Mouse (Mus musculus): Measurements from ENCODE around the gene Zfp157.
"Not testable (repeated sequence)": the region's sequence is repeated elsewhere in the genome, so short reads cannot be mapped to it uniquely, and the experiment has no call there.

Gene Zfp157

GRCm38 (mm10) chr5:138441286-138442194, at the start of gene Zfp157:
Gene Zfp157, plus strand, starts transcription at chr5:138441468.
- POLR2A ChIA-PET = interaction anchor here (0.6 to 1.5 kb wide), 11 partner anchors 15 to 1117 kb away, joined by 3 to 7 read pairs (median 4); partner anchors contain the start of gene Zfp68 (in 1 of the 4)
- CTCF ChIA-PET = interaction anchor here in 1 of 4 experiments (0.6 kb wide), 1 partner anchor 1480 kb away, joined by 5 read pairs; no protein-coding TSS in a partner anchor

GRCm38 (mm10) chr5:138397795-138398337, 43.4 kb upstream of the Zfp157 start:
- POLR2A ChIA-PET = no interaction called here
- CTCF ChIA-PET = no interaction called here

- CTCF ChIA-PET, POLR2A ChIA-PET: not testable (repeated sequence)
Measured at GRCm38 (mm10) chr5:138400431-138400830, 40.8 kb upstream of the Zfp157 start.

GRCm38 (mm10) chr5:138458371-138458770, 17.1 kb downstream of the Zfp157 start:
- POLR2A ChIA-PET = interaction anchor here in 3 of 4 experiments (0.7 to 1.3 kb wide), 5 partner anchors 17 to 330 kb away, joined by 3 to 4 read pairs (median 3); partner anchors contain the start of gene Zfp157 (in 2 of the 3)

GRCm38 (mm10) chr5:138459107-138459506, 17.8 kb downstream of the Zfp157 start:
- CTCF ChIA-PET = interaction anchor here in 1 of 4 experiments (0.6 to 0.7 kb wide), 2 partner anchors 10 to 120 kb away, joined by 3 to 5 read pairs; no protein-coding TSS in a partner anchor
- POLR2A ChIA-PET = interaction anchor here in 2 of 4 experiments (0.7 to 1.3 kb wide), 3 partner anchors 160 to 329 kb away, joined by 3 to 4 read pairs (median 3); no protein-coding TSS in a partner anchor

More at GRCm38 (mm10) chr5:138458371-138458770, 17.1 kb downstream of the Zfp157 start:
- CTCF ChIA-PET = interaction anchor here in 3 of 4 experiments (0.6 to 0.7 kb wide), 4 partner anchors 119 to 1791 kb away, joined by 3 to 7 read pairs (median 3); no protein-coding TSS in a partner anchor

- POLR2A ChIA-PET = no interaction called here
- CTCF ChIA-PET = interaction anchor here in 2 of 4 experiments (0.7 to 1.3 kb wide), 3 partner anchors 79 to 186 kb away, joined by 3 to 5 read pairs (median 3); no protein-coding TSS in a partner anchor
Measured at GRCm38 (mm10) chr5:138473601-138474000, 32.3 kb downstream of the Zfp157 start.

GRCm38 (mm10) chr5:138504548-138504947, 63.3 kb downstream of the Zfp157 start:
- POLR2A ChIA-PET, CTCF ChIA-PET: not testable (repeated sequence)

Measured in embryonic stem cell, embryonic (primary cell).